Mouse (Mus musculus): Measurements from ENCODE around the gene Eogt. TPM values are rescaled to one million over a fixed set of nuclear protein-coding genes. Genes with fewer than 3 reads are reported as not detected.

Gene Eogt
- 10 to 100 TPM; 25.6 to 36.0 (median 27.4) TPM for total RNA-seq (2022)

GRCm38 (mm10) chr6:97148383-97149251 lies at the start of gene Eogt:
Gene Eogt, minus strand, starts transcription at chr6:97149182.
- peak; percentile 59 to 62 for DNase-seq (ENCODE audit: low spot score in 2 of 2)

- DNase-seq (ENCODE audit: low spot score in 2 of 2) = no peak
These were observed 30.4 kb upstream of the Eogt start for GRCm38 (mm10) chr6:97179367-97179828.

GRCm38 (mm10) chr6:97178491-97179366 lies 29.7 kb upstream of the Eogt start, which contains the start of gene Tmf1:
Gene Tmf1, minus strand, starts transcription at chr6:97179122.
- peak; percentile 87 to 96 for DNase-seq (ENCODE audit: low spot score in 2 of 2)

GRCm38 (mm10) chr6:97175716-97176115 lies 26.7 kb upstream of the Eogt start:
- DNase-seq (ENCODE audit: low spot score in 2 of 2) = no peak

GRCm38 (mm10) chr6:97150156-97150555 lies 1.2 kb upstream of the Eogt start:
- DNase-seq (ENCODE audit: low spot score in 2 of 2) = no peak

- no peak for DNase-seq (ENCODE audit: low spot score in 2 of 2)
These were observed 739 bp upstream of the Eogt start for GRCm38 (mm10) chr6:97149721-97150120.

- peak; percentile 17 to 28 for DNase-seq (ENCODE audit: low spot score in 2 of 2)
These were observed 1.1 kb downstream of the Eogt start for GRCm38 (mm10) chr6:97147755-97148382.

- DNase-seq (ENCODE audit: low spot score in 2 of 2) = no peak
These were observed 3.8 kb downstream of the Eogt start for GRCm38 (mm10) chr6:97145156-97145555.

- no peak for DNase-seq (ENCODE audit: low spot score in 2 of 2)
These were observed 4.6 kb downstream of the Eogt start for GRCm38 (mm10) chr6:97144359-97144758.

GRCm38 (mm10) chr6:97142611-97143010 lies 6.4 kb downstream of the Eogt start:
- DNase-seq (ENCODE audit: low spot score in 2 of 2) = no peak

GRCm38 (mm10) chr6:97141811-97142210 lies 7.2 kb downstream of the Eogt start:
- no peak for DNase-seq (ENCODE audit: low spot score in 2 of 2)

- DNase-seq (ENCODE audit: low spot score in 2 of 2) = no peak
These were observed 16.2 kb downstream of the Eogt start for GRCm38 (mm10) chr6:97132707-97133303.

GRCm38 (mm10) chr6:97131808-97132207 lies 17.2 kb downstream of the Eogt start:
- DNase-seq (ENCODE audit: low spot score in 2 of 2) = no peak

GRCm38 (mm10) chr6:97130979-97131378 lies 18.0 kb downstream of the Eogt start:
- no peak for DNase-seq (ENCODE audit: low spot score in 2 of 2)

- no peak for DNase-seq (ENCODE audit: low spot score in 2 of 2)
These were observed 24.5 kb downstream of the Eogt start for GRCm38 (mm10) chr6:97124336-97125010.

GRCm38 (mm10) chr6:97120922-97121321 lies 28.1 kb downstream of the Eogt start:
- DNase-seq (ENCODE audit: low spot score in 2 of 2) = no peak

- DNase-seq (ENCODE audit: low spot score in 2 of 2) = no peak
These were observed 30.7 kb downstream of the Eogt start for GRCm38 (mm10) chr6:97118327-97118726.

- no peak for DNase-seq (ENCODE audit: low spot score in 2 of 2)
These were observed 32.1 kb downstream of the Eogt start for GRCm38 (mm10) chr6:97116896-97117295.

GRCm38 (mm10) chr6:97114821-97115220 lies 34.2 kb downstream of the Eogt start:
- no peak for DNase-seq (ENCODE audit: low spot score in 2 of 2)

- DNase-seq (ENCODE audit: low spot score in 2 of 2) = no peak
These were observed 36.8 kb downstream of the Eogt start for GRCm38 (mm10) chr6:97112177-97112576.

- DNase-seq (ENCODE audit: low spot score in 2 of 2) = no peak
These were observed 42.2 kb downstream of the Eogt start for GRCm38 (mm10) chr6:97106777-97107176.

All from left cerebral cortex, adult 8-10 months (tissue).